Mouse (Mus musculus): ENCODE data around the gene Spaca4.

Gene Spaca4

DNA sequence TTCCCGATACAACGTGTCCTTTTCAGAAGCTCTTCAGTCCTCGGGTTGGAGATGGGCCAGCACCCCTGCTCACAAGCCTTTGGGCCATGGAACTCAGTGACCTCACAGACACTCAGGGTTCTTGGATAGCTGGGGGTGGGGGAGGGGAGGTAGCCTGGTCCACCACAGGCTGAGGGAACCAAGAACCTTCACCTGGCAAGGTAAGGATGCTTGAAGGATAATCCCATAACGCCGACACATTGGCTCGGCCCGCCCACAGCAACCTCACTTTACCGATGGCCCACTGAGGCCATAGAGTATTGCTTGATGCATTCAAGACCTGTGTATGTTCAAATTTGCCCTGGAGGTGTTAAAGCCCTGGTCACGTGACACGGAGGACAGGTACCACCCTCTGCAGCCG lies at the start of gene Spaca4:
Spaca4 (minus strand) TSS at position 101 of the 400 bp plus-strand sequence.
- DNase-seq (ENCODE audit: low spot score in 2 of 2), result no peak

DNA sequence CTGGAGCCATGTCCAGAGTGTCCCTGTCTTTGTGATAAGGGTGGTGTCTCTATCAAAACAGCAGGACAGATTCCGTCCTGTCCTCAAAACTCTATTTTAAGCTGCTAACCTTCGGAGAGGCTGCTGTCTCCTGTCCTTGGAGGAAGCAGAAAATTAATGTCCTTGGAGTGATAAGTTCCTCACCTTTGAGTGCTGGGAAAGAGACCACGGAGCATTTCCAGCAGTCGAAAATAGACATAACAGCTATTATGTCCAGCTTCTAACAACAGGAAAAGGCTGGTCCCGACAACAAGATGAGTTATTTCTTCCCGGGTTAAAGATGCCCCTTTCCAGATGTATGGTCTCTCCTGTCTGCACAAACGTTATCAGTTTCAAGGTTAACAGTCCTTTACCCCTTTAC lies 49.6 kb upstream of the Spaca4 start:
- no peak for DNase-seq (ENCODE audit: low spot score in 2 of 2)

GRCm38 (mm10) chr7:45771101-45771500 lies 45.5 kb upstream of the Spaca4 start:
- no peak for DNase-seq (ENCODE audit: low spot score in 2 of 2)

- DNase-seq (ENCODE audit: low spot score in 2 of 2), result no peak
Measured at GRCm38 (mm10) chr7:45770427-45771082, 44.9 kb upstream of the Spaca4 start.

DNA sequence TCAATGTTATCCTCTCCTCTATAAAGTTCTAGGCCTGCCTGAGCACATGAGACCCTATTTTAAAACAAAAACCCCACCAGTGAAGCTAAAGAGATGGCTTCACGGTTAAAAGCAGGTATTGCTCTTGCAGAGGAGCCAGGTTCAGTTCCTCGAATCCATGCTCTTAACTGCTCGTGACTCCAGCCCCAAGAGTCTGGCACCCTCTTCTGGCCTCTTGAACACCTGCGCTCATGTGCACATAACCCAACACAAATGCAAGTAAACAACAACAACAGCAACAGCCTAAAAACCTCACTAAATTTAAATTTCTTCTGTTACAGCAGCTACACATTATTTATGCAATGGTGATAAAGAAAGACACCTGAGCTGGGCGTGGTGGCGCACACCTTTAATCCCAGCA lies 41.9 kb upstream of the Spaca4 start:
- DNase-seq (ENCODE audit: low spot score in 2 of 2), result no peak

DNA sequence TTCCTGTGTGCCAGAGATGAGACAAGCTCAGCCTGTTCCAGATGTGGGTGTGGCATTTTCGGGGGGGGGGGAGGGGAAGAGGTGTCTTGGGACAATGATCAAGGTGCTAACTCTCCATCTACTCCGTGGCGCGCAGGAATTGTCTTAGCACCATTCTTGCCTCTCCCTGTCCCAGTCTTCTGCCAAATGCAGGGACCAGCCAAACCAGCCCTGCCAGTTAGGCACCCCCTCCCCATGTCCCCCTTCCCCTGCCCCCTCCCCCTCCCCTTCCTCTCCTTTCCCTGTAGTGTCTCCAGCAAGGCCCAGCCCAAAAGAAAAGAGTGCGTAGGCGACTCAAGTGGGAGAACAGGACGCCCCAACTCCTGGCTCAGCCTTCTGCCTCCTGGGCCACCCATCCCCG lies 41.2 kb upstream of the Spaca4 start:
- DNase-seq (ENCODE audit: low spot score in 2 of 2), result no peak

GRCm38 (mm10) chr7:45765995-45766394 lies 40.4 kb upstream of the Spaca4 start:
- DNase-seq (ENCODE audit: low spot score in 2 of 2), result no peak

GRCm38 (mm10) chr7:45760151-45760550 lies 34.5 kb upstream of the Spaca4 start:
- DNase-seq (ENCODE audit: low spot score in 2 of 2), result no peak

DNA sequence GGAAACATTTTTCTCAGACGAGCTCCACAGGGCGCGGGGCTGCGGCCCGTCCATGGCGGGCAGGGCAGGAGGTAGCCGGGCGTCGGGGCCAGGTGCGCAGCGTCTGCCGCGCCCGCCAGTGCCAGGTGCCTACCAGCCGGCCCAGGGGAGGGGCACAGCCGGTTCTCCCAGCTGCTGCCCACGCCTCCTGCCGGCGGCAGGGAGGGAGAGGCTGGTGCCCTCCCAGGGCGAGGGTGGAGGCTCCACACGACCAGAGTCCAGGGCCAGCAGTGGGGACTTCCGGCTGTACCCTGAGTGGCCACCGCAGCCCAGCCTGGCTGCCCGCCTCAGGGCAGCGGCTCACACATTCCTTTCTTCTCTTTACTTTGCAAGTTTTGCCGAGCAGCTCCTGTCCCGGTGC lies 33.8 kb upstream of the Spaca4 start:
- no peak for DNase-seq (ENCODE audit: low spot score in 2 of 2)

GRCm38 (mm10) chr7:45755703-45756102 lies 30.1 kb upstream of the Spaca4 start:
- DNase-seq (ENCODE audit: low spot score in 2 of 2), result no peak

- no peak for DNase-seq (ENCODE audit: low spot score in 2 of 2)
Measured at GRCm38 (mm10) chr7:45750162-45750561, 24.5 kb upstream of the Spaca4 start.

DNA sequence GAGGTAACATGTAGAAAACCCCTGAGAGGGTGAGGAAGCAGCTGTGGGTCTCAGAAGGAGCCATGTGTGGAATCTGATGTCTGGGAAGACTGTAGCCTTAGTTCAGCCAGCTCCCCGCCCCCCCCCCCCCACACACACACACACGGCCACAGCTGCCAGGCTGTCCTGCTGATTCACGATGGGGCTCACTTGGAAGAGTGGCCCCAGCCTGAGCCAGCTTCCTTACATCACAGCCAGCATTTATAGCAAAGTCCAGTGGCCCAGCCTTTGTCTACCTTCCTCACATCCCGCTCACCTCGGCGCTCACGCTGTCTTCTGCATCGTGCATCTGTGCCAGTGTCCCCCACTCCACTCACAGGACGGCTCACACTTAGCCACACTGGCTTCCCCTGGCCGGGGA lies 23.8 kb upstream of the Spaca4 start:
- DNase-seq (ENCODE audit: low spot score in 2 of 2), result no peak

GRCm38 (mm10) chr7:45748110-45748509 lies 22.5 kb upstream of the Spaca4 start:
- DNase-seq (ENCODE audit: low spot score in 2 of 2), result no peak

DNA sequence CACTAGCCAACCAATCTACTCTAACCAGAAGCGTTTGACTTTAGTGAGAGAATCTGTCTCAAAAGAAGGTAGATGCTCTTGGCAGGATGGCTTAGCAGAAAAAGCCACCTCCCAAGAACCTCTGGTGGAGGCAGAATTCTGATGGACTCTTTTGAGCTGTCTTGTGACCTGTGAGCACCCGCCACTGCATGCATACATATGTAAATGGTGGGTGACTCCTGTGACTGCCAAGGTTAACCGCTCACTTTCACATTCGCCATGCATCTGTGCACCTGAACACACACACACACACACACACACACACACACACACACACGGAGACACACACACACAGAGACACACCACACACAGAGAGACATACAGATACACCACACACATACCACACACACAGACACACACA lies 21.8 kb upstream of the Spaca4 start:
- DNase-seq (ENCODE audit: low spot score in 2 of 2), result no peak

DNA sequence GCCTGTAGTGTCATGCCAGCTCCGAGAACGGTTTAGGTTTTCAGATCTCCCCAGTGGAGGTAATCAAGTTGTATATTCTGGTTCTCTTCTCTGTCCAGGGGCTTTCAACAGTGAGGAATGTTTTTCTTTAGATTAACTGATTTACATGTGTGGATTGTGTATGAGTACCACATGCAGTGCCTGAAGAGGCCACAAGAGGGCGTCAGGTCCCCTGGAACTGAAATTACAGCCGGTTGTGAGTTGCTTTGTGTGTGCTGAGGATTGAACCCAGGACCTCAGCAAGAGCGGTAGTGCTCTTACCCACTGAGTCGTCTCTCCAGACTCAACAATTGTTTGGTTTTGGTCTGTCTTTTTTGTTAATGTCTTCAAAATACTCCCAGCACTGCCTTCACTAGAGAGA lies 20.9 kb upstream of the Spaca4 start:
- DNase-seq (ENCODE audit: low spot score in 2 of 2), result no peak

- peak; percentile 64 to 79 for DNase-seq (ENCODE audit: low spot score in 2 of 2)
Measured at GRCm38 (mm10) chr7:45744387-45744786, 18.8 kb upstream of the Spaca4 start.

DNA sequence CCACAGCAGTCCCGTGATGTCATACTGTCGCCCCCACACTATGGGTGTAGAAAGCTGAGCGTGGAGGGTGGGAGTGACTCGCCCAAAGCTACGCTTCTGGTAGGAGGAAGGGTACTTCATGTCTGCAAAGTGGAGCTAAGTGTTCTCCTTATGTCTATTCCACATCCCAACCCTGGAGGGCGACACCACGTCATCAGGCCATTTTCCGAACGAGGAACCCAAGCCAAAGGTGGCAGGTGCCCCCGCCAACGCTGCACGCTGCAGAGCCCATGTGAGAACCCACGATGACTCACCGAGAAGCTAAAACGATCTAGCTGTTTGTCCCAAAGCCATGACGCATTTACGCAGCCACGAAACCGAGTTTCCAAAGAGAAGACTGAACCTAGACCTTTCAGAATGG lies 16.7 kb upstream of the Spaca4 start:
- DNase-seq (ENCODE audit: low spot score in 2 of 2), result no peak

- no peak for DNase-seq (ENCODE audit: low spot score in 2 of 2)
Measured at GRCm38 (mm10) chr7:45741777-45742176, 16.2 kb upstream of the Spaca4 start.

DNA sequence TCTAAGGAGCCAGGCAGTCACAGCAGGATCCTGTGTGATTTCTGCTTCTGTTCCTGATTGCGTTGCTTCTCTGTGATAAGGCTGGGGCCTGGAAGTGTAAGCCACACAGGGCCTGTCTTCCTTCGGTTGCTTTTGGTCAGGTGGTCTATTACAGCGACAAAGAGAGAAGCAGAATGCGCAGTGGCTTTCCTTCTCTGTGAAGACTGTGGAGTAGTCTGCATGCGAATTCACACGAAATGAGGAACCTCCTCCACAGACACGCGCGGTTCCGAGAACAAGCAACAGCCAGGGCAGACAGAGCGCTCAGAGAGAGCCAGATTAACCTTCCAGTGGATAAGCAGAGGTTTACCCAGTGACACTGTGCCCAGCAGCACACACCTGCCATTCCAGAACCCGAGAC lies 15.7 kb upstream of the Spaca4 start:
- no peak for DNase-seq (ENCODE audit: low spot score in 2 of 2)

DNA sequence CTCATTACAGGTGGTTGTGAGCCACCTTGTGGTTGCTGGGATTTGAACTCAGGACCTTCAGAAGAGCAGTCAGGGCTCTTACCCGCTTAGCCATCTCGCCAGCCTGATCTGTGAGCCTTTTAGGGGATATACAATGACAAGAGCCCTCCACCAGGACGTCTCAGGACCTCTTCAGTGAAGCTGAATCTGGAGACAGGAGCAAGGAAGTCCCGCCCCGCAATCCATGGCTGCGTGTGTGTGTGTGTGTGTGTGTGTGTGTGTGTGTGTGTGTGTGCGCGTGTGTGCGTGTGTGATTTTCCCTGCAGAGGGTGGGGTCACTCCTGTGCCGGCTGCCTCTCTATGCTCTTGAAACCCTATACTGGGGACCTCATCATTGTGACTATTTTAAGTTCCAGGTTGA lies 14.2 kb upstream of the Spaca4 start:
- DNase-seq (ENCODE audit: low spot score in 2 of 2), result no peak

- peak; percentile 74 to 90 for DNase-seq (ENCODE audit: low spot score in 2 of 2)
Measured at GRCm38 (mm10) chr7:45739162-45739763, 13.7 kb upstream of the Spaca4 start.

DNA sequence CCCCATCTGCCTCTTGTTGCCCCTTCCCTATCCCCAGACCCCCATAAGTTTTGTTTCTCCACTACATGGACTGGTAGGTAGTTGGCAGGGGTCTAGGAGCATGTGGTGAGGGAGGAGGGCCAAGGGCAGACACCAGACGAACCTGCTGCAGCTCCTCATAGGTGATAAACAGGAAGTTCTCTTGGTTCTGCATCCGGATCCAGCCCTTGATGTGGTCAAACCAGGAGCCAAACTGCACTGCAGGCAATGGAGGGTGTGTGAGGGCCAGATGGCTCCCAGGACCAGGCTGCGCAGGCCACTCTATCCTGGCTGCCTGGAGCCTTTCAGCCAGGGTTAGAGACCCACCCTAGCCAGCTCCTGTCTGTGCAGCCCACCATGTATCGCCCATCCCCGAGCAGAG lies 7.9 kb upstream of the Spaca4 start:
- no peak for DNase-seq (ENCODE audit: low spot score in 2 of 2)

GRCm38 (mm10) chr7:45730727-45731431 lies 5.3 kb upstream of the Spaca4 start:
- peak; percentile 57 to 83 for DNase-seq (ENCODE audit: low spot score in 2 of 2)

All from spleen, postnatal 4 days (tissue).